Mouse (Mus musculus): Measurements from ENCODE around the gene Foxo1. TPM values are rescaled to one million over a fixed set of nuclear protein-coding genes. Genes with fewer than 3 reads are reported as not detected.

Foxo1 gene
- total and polyA plus RNA-seq, 2 experiments from 2014 or later, result 3.2 to 4.8 TPM

DNA sequence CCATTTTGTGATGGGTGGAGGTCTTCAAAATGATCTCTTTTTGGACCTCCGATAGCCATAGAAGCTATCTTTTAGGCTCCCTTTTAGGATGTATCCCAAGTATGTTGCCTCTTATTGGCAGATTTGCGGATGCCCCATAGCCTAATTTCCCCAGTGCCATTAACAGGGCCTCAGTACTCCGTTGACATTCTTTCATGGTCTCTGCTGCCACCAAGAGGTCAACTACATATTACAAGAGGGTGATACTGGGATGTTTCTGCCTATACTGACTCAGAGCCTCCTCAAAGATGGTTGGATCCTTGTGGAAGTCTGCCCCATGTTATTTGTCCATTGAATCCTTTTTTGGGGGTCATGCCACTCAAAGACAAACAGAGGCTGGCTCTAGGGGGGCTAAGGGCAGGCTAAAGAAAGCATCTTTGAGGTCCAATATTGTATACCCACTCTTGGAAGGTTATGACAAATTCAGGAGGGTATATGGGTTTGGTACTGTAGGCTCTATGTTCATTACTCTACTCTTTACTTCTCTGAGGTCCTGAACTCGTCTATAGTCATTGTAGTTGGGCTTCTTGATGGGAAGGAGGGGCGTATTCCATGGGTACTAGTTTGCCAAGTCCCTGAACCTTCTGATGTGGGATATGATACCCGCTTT is 25.6 kb upstream of the Foxo1 start:
- no peak overlapping the region for H3K9ac ChIP-seq (replicated peaks; ENCODE audit: low read length)
- ATAC-seq (peak; percentile 81), DNase-seq (ENCODE audit: low spot score) (peak; percentile 87)
- no peaks in the 10 kb centered on the region for H3K27me3 ChIP-seq (ENCODE audit: insufficient read depth, low read length)
- no peak overlapping the region for H3K4me2 ChIP-seq (ENCODE audit: low read depth, low read length)
- no peaks in the 10 kb centered on the region for H3K36me3 ChIP-seq (ENCODE audit: insufficient read depth, low read length)
- TF ChIP-seq CTCF (IDR thresholded peaks at IDR 0.05; ENCODE audit: low read depth), result peak; percentile 89
- H3K27ac ChIP-seq, result no peak overlapping the region
- WGBS, result 44% methylated on average over 6 of the region's 6 CpGs
- H3K4me1 ChIP-seq (ENCODE audit: insufficient read depth, low read length), result no peaks in the 10 kb centered on the region
- no peaks in the 10 kb centered on the region for H3K9me3 ChIP-seq (ENCODE audit: low read length)
- no peak overlapping the region for H3K4me3 ChIP-seq (ENCODE audit: low read length)

DNA sequence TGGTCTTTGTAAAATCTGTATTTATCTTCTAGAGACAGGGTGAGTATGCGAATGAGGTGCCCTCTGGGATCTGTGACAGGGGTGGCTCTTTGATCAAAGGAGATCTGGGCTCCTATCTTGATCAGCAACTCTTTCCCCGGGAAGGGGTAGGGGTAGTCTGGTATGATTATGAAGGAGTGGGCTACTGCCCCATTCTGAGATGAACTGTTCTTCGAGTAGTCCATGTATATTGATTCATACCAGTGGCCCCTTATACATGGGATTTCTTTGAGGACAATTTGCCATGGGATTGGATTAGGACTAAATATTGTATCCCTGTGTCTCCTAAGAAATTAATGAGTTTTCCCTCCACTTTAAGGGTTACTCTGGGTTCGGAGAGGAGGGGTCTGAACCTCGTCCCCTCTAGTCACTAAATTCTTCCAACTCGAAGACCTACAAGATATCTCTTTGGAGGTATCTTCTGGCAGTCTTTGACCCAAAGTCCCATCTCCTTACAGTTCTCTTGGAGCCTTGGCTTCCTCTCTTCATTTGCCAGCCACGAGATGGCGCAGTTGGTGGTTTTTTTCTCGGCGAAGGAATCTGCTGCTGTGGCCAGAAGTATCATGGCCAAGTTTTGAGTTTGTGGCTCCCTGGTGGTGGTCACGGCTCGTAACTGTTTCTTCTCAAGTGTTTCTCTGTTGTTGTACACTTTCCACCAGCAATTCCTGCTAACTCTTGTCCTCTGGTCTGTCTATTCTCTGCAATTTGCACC is 24.7 kb upstream of the Foxo1 start:
- Histone ChIP-seq H3K36me3 (ENCODE audit: insufficient read depth, low read length) (no peaks in the 10 kb centered on the region), H3K9ac (replicated peaks; ENCODE audit: low read length) (no peak overlapping the region), H3K4me2 (ENCODE audit: low read depth, low read length) (no peak overlapping the region), H3K9me3 (ENCODE audit: low read length) (no peaks in the 10 kb centered on the region), H3K4me3 (ENCODE audit: low read length) (no peak overlapping the region), H3K4me1 (ENCODE audit: insufficient read depth, low read length) (no peaks in the 10 kb centered on the region), H3K27ac (no peak overlapping the region), H3K27me3 (ENCODE audit: insufficient read depth, low read length) (no peaks in the 10 kb centered on the region)
- WGBS, result 47% methylated on average over 12 of the region's 12 CpGs
- peak; percentile 70 for TF ChIP-seq CTCF (IDR thresholded peaks at IDR 0.05; ENCODE audit: low read depth)
- ATAC-seq, result no peak
- peak; percentile 71 for DNase-seq (ENCODE audit: low spot score)

DNA sequence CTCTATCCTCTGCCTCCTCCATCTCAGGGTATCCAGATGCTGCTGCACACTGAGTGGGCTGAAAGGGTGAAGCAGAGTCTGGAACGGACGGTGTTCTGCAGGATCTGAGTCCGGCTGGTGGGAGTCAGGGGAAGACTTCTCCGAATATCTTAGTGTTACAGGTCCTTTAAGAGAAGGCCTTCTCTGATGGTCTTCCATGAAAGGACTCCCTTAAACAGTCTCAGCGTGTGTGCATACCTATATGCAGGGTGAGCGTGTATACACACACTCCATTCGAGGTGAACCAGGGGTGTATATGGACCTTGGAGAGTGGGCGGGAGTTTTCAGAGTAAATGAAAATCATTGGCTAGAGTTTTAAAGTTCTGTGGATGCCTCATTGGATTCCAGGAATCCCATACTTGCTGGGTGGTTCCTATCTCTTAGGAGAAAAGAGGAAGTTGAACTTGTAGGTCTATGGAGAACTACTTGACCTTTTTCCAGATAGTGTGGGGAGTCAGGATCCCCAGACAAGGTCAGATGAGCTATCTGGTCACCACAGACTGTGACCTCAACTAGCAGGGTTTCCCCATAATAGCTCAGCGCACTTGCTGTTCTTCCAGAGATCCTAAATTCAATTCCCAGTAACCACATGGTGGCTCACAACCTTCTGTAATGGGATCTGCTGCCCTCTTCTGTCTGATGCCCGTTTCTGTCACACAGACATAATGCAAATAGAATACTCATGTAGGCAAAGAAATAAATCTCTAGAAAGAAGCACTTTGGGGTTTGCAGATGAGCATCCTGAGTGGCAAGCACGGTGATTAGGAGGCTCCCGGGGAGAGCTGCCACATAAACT is 21.9 kb upstream of the Foxo1 start:
- 79% methylated on average over 12 of the region's 12 CpGs for WGBS
- Histone ChIP-seq H3K4me1 (ENCODE audit: insufficient read depth, low read length) (no peaks in the 10 kb centered on the region), H3K9ac (replicated peaks; ENCODE audit: low read length) (no peak overlapping the region), H3K27ac (no peak overlapping the region), H3K9me3 (ENCODE audit: low read length) (no peaks in the 10 kb centered on the region), H3K4me2 (ENCODE audit: low read depth, low read length) (no peak overlapping the region), H3K36me3 (ENCODE audit: insufficient read depth, low read length) (no peaks in the 10 kb centered on the region), H3K4me3 (ENCODE audit: low read length) (no peak overlapping the region), H3K27me3 (ENCODE audit: insufficient read depth, low read length) (no peaks in the 10 kb centered on the region)
- no peak for ATAC-seq
- peak; percentile 26 for DNase-seq (ENCODE audit: low spot score)
- TF ChIP-seq CTCF (IDR thresholded peaks at IDR 0.05; ENCODE audit: low read depth), result peak; percentile 50

DNA sequence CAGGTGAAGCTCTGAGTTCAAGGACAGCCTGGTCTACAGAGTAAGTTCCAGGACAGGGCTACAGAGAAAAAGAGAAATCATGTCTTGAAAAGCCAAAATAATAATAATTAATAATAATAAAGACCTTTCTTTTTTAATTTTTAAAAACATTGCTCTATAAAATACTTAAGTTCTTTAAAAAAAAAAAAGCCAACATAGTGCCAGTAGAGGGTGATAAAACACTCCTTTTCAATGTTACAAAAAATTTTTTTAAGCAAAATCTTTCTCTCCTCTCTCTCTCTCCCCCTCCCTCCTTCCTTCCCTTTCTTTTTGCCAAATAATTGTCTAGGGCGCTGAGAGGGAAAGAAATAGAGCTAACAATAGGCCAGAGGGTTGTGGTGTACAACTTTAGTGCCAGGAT is 17.0 kb upstream of the Foxo1 start:
- Histone ChIP-seq H3K4me1 (ENCODE audit: insufficient read depth, low read length) (no peaks in the 10 kb centered on the region), H3K27ac (no peak overlapping the region), H3K27me3 (ENCODE audit: insufficient read depth, low read length) (no peaks in the 10 kb centered on the region), H3K9me3 (ENCODE audit: low read length) (no peaks in the 10 kb centered on the region), H3K4me2 (ENCODE audit: low read depth, low read length) (no peak overlapping the region), H3K4me3 (ENCODE audit: low read length) (no peak overlapping the region), H3K36me3 (ENCODE audit: insufficient read depth, low read length) (no peaks in the 10 kb centered on the region), H3K9ac (replicated peaks; ENCODE audit: low read length) (no peak overlapping the region)
- no peak for DNase-seq (ENCODE audit: low spot score)
- 67% methylated on average over 1 of the region's 1 CpGs for WGBS
- ATAC-seq, result no peak
- TF ChIP-seq CTCF (IDR thresholded peaks at IDR 0.05; ENCODE audit: low read depth), result no peak

DNA sequence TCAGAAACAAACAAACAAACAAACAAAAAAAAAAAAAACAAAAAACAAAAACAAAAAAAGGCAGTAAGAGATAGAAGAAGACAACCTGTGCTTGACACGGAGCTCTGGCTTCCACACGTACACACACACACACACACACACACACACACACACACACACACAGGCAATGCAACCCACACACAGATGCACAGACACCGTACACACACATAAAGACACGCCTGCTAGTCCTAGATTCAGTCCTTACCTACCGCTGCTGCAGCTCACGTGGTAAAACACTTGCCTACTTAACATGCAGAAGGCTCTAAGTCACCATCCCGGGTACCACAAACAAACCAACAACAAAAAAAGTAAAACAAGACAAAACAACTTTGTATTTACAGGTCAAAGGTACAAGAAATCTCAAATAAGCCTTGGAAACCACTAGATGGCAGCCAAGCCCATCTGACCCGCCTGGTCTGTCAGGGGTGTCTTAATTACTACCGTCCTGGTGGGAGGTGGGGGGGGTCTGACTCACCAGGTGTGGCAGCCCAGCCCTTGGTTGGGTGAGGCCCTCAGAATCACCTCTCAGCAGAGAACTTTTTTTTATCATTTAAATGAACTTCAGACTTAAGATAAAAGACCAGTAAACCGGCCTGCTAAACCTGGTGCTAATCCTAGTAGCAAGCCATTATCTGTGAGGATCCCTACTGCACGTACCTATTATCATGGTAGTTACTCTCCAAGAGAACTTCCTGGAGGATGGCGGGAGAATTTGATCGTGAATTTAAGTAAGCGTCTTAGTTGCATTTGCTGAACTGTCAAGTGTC is 14.3 kb upstream of the Foxo1 start:
- peak; percentile 67 for TF ChIP-seq CTCF (IDR thresholded peaks at IDR 0.05; ENCODE audit: low read depth)
- no peaks in the 10 kb centered on the region for H3K9me3 ChIP-seq (ENCODE audit: low read length)
- DNase-seq (ENCODE audit: low spot score), result peak; percentile 28
- H3K27me3 ChIP-seq (ENCODE audit: insufficient read depth, low read length), result peaks cover under 1% of the 10 kb centered on the region; the same call in 1 of the 2 replicates
- H3K4me2 ChIP-seq (ENCODE audit: low read depth, low read length), result no peak overlapping the region
- WGBS, result 28% methylated on average over 14 of the region's 14 CpGs
- no peak overlapping the region for H3K27ac ChIP-seq
- no peak for ATAC-seq
- H3K4me1 ChIP-seq (ENCODE audit: insufficient read depth, low read length), result 0 out of 2 replicates have a peak, but pooled peaks cover 4% of the 10 kb centered on the region
- H3K4me3 ChIP-seq (ENCODE audit: low read length), result no peak overlapping the region
- no peaks in the 10 kb centered on the region for H3K36me3 ChIP-seq (ENCODE audit: insufficient read depth, low read length)
- H3K9ac ChIP-seq (replicated peaks; ENCODE audit: low read length), result no peak overlapping the region

DNA sequence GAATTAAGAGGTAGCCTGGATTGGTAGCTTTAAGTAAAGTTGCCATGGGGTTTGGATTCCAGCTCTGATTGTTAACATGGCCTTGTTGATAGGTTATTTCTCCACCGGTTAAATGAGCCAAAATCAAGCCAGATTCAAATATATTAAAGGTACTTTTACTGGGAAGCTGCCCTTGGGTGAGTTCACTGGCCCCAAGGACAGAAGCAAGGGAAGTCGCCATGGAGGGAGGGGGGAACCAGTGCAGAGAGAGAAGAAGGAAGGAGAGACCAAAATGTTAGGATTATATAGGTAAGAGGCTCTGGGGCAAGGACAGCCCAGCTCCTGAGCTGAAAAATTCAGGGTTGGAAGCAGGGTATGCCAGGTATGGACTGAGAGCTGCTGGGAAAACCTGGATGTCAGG is 13.6 kb upstream of the Foxo1 start:
- no peak for TF ChIP-seq CTCF (IDR thresholded peaks at IDR 0.05; ENCODE audit: low read depth)
- Histone ChIP-seq H3K27ac (no peak overlapping the region), H3K36me3 (ENCODE audit: insufficient read depth, low read length) (no peaks in the 10 kb centered on the region), H3K4me1 (ENCODE audit: insufficient read depth, low read length) (0 out of 2 replicates have a peak, but pooled peaks cover 4% of the 10 kb centered on the region), H3K9ac (replicated peaks; ENCODE audit: low read length) (no peak overlapping the region), H3K4me3 (ENCODE audit: low read length) (no peak overlapping the region), H3K9me3 (ENCODE audit: low read length) (no peaks in the 10 kb centered on the region), H3K4me2 (ENCODE audit: low read depth, low read length) (no peak overlapping the region), H3K27me3 (ENCODE audit: insufficient read depth, low read length) (peaks cover 6% of the 10 kb centered on the region; the same call in 1 of the 2 replicates)
- DNase-seq (ENCODE audit: low spot score), result no peak
- ATAC-seq, result no peak
- 16% methylated on average over 2 of the region's 2 CpGs for WGBS
